Mouse (Mus musculus) central nervous system, embryonic 14 days (tissue): ENCODE results near the gene Asna1. TPM values are rescaled to one million over a fixed set of nuclear protein-coding genes. Genes with fewer than 3 reads are reported as not detected.

Experiments used
- polyA plus RNA-seq: library from polyadenylated mRNA; depleted of rRNA; stranded (reverse); fragments of >200 nt; gene quantifications from 2 replicates; pipeline ENCODE4 v1.2.3, GENCODE M21; 2012; rRNA removed

The Asna1 gene
- 218 and 232 TPM in 2 replicates for polyA plus RNA-seq

DNA sequence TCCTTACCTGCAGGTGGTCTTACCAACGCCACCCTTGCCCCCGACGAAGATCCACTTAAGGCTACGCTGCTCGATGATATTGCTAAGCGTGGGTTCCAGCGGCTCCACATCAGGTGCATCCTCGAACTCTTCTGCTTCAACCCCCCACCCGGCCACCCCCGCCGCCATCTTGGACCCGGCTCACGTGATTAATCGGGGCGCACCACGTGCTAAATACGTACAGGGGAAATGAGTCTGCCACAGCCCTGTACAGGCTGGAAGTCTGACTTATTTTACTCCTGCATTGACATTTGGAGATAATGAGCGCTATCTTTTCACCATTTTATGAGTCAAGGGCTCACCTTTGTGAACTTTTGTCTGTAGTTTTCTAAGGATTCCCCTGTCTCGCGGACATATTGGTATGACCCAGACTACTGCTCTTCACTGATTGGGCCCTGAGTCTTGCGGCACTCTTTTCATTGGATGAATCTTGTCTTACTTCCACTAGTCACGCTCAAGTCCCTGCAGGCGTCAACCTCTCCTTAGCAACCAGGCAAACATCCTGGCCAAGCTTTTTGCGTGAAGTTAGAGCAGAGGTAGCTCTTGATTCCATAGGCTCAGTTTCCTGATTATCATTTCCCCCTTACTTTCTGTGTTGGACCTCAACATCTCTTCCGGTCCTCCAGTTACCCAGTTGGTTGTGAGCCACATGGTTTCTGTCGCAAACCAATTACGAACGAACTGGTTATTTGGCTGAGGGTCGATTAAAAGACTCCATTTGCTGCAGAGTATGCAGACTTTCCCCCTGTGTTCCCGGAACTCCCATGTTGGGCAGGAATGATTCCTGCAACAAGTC, at the start of gene Asna1:
Gene Asna1, minus strand, starts transcription at position 184 of the 835 bp plus-strand sequence.

DNA sequence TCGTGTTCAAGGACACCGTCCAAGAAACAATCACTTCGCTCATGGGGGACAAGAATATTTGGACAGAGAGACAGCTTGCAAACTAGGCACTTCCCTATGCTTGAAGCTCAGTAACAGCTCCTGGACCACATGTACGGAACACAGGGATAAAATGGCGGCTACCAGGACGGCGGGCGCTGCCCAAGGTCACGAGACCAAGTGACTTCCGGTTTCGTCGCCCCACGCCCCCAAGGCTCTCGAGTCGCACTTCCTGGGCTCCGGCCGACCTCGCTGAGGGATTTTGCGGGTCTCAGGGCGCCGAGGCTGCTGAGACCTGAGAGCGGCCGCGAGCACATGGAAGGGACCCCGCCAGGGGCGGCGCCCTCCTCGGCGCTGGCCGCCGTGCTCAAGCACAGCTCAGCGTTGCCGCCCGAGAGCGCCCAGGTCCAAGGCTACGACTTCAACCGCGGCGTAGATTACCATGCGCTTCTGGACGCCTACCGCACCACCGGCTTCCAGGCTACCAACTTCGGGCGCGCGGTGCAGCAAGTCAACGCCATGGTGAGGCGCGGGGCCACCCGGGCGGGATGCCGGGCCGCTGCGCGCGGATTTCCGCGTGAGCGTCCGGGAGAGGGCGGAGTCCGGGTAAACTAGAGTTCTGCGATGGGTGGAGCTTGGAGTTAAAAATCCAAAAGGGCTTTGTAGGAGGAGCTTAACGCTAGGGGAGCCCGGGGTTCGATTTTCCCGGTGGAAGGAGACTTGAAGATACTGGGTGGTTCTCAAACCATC, 46.6 kb upstream of the Asna1 start, which contains the start of gene Dhps:
Gene Dhps, plus strand, starts transcription at position 244 of the 768 bp plus-strand sequence.

DNA sequence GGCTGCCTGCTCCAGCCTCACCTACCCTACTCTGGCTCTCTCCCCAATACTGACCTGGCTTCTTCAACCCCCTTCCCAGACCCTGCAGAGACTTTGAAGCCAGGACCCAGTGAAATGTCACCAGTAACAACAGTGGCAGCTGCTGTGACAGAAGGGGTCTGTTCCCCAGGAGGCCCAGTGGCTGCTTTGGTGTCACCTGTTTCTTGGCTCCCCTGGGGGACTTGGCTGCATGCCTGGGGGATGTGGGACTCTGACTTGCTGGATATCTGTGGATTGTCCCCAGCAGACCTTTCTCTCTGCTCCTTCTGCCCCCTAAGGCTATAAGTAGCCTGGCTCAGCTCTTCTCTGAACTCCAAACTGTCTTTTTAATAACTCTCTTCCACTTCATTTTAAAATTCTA, 42.9 kb upstream of the Asna1 start, which contains the start of gene Gm5741:
Gene Gm5741, minus strand, starts transcription at position 1 of the 400 bp plus-strand sequence.

DNA sequence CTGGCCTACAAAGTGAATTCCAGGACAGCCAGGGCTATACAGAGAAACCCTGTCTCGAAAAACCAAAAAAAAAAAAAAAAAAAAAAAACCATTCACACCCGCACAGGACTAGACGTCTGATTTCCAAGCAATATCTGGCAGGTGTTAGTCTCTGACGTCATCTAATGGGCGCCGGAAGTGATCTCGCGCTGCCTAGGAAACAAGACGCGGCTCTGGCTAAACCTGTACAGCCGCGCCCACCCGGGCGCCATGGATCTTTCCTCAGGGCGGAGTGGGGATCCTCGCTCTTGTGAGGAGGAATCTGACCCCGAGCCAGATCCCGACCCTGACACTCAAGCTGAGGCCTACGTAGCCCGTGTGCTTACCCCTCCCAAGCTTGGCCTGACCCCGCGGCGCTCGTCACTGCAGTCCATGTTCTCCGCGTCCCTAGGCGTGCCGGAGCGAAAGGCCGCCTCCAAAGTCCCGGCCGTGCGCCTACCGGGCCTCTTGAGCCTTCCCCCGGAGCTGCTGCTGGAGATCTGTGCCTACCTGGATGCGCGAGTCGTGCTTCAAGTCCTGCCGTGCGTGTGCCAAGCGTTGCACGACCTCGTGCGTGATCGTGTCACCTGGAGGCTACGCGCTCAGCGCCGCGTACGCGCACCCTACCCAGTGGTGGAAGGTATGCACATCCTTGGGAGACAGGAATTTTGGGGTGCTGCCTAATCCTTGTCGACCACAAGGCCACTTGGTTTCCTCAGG, 35.0 kb upstream of the Asna1 start, which contains the start of gene Fbxw9:
Gene Fbxw9, plus strand, starts transcription at position 177 of the 738 bp plus-strand sequence.

DNA sequence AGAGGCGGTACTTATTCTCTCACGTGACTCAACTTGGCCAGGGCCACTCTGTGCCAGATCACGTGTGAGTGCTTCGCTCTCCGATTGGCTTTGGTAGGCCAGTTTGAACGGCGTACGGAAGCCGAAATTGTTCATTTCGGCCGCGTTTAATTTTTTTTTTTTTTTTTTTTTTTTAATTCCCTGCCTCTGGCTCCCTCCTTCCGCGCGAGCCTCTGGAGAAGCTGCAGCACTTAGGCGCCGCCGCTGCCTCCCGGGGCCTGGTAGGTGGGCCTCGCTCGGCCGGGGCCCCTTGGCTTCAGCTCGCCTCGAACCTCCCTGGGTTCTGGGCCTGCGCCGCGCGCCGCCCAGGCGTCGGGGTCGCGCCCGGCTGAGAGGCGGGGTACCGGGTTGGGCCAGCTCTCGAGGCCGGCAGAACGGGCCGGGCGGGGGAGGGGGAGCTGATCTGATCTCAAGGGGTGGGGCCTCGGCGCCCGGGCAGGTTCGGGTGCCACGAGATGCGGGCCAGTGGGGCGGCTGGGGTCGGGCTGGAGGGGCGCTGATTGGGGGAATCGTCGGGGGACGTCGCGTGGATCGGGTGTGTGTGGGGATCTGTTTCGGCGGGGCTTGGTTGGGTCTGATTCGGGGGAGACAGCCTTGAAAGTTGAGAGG, 11.8 kb upstream of the Asna1 start, which contains the start of gene Tnpo2:
Gene Tnpo2, plus strand, starts transcription at position 198 of the 648 bp plus-strand sequence.

DNA sequence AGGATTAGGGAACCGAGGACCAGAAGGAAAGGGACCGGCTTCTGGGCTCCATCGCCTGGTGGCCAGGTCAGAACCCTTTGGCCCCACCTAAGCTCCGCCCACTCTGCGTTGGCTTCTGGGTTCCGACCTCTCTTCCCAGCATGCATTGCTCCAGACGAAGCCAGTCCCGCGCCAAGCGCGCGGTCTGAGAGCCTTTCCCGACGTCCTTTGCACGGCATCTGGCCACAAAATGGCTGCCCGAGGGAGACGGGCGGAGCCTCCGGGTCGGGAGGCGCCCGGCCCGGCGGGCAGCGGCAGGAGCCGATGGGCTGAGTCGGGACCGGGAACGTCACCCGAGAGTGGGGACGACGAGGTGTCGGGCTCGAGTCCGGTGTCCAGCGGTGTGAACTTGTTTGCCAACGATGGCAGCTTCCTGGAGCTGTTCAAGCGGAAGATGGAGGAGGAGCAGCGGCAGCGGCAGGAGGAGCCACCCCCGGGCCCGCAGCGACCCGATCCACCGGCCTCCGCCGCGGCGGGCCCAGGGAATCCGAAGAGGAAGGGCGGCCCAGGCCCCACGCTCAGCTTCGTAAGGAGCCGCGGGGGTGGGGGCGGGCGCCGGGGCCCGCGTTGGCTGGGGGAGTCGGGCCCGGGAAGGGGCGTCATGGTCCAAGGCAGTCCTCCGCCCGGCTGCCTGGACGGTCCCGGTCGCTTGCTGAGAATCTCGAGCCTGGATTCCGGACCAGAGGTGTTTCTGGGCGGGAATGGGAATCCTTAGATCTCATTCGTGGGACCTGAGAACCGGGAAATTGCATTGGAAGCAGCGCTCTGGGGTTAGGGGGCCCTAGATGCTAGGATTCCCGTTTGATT, 1.8 kb upstream of the Asna1 start, which contains the start of gene Trir:
Gene Trir, plus strand, starts transcription at position 154 of the 846 bp plus-strand sequence.

DNA sequence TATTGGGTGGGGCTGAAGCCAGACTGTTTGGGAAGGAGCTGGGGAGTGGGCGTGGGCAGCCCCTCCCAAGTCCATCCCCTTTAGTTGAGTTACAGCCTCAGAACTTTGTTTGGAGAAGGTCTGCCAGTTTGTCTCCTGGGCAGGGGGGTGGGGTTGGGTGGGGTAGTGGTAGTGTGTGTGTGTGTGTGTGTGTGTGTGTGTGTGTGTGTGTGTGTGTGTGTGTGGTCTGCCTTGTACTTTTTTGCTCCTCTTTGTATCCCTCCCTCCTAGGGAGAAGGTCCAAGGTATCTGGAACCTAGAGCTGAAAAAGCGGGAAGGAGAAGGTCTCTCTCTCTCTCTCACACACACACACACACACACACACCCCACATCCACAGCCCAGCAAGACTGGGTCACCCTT, 10.7 kb downstream of the Asna1 start, which contains the start of gene Best2:
Gene Best2, minus strand, starts transcription at position 101 of the 400 bp plus-strand sequence.

DNA sequence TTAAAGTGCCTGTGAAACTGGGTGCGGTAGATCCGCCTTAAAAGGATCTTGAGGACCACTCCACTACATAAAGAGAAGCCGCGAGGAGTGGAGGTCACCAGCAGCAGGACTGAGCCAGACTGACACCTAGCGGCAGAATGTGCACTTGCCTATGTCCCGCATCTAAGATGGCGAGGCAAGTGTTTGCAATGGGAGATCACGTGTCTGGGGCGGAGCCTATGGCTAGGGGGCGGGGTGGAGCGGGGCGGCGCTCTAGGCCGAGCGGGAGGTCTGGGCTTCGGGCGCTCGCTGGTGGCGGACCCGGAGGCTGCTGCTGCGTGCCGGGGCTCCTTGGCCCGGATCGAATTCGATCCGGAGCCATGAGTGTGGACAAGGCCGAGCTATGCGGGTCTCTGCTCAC, 34.7 kb downstream of the Asna1 start, which contains the start of gene Hook2:
Gene Hook2, plus strand, starts transcription at position 255 of the 400 bp plus-strand sequence.

DNA sequence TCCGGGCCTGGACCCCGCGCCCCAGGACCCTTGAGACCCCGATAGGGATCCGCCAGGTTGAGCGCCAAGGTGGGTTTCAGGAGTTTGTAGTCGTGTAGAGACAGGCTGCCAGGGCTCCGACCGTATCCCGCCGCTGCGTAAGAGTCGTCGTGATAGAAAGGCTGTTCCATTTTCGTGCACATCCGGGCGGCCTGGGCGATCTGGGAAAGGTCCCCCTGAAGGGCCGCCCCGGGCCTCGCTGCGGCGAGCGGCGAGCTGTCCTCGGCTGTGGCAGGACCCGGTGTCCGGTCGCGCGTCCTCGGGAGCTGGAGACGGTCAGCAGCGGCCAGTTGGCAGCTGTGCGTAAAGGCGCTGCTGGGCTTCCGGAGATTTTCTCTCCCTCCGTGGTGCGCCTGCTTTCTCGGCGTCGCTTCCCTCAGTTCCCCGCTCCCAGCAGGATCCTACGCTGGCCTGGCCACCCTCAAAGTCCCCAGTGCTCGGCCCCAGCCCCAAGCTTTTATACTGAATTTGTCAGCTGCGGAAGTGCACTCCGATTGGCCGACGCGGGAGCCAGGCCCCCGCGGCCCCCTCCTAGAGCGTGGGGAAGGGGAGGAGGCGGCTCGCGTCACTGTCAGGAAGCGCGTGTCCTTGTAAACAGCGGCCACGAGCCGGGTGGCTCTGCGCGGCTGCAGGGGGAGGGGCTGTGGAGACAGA, 46.7 kb downstream of the Asna1 start, which contains the start of gene Junb:
Gene Junb, minus strand, starts transcription at position 471 of the 693 bp plus-strand sequence.

DNA sequence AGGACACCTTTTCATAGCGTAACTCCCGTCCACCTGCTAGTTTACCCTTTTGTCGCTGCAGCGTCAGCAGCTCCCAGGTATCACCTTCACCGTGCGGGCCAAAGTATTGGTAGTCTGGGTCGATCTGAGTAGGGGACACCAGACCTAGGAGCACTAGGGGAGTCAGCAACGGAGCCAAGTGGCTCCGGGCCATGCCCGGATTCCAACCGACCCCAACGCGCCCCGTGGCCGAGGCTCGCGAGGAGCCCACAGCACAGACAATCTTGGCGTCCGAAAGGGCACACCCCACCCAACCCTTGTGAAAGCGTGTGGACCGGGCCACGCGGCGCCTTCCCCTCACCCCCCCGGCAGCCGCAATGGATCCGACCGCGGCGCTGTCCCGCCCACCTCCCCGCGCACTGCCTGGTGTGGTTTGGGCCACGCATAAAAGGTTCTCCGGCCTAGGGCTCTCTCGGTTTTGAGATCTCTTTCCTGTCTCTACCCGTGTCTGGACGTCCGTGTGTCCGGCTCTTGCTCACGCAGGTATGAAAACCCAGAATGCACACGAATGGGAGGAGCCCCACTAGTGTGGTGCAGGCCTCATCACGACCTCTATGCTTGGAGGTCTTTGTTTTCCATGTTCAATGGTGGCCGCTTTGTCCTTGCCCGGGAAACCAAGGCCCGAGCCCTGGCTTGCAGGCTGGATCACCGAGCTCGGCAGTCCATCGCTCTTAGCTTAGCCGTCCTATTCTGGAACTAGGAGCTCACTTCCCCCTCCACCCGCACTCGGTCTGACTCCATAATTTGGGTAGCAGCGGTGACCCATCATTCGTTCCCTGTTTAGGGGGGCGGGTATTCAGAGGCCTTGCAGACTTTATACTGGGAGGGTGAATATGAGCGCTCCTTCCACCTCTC, 55.6 kb downstream of the Asna1 start, which contains the start of the genes Gm49661, Prdx2 and Rnaseh2a:
Gene Gm49661, minus strand, starts transcription at position 193 of the 894 bp plus-strand sequence.
Gene Prdx2, plus strand, starts transcription at position 347 of the 894 bp plus-strand sequence.
Gene Rnaseh2a, minus strand, starts transcription at position 527 of the 894 bp plus-strand sequence.

Other genes starting within 250 kb of the Asna1 start
- 53.5 and 59.2 TPM in 2 replicates for gene Nfix, start 224.9 kb downstream of the Asna1 start, polyA plus RNA-seq
- 8.7 and 9.3 TPM in 2 replicates for gene Dand5, start 202.5 kb downstream of the Asna1 start, polyA plus RNA-seq
- 37.6 and 41.9 TPM in 2 replicates for gene Gadd45gip1, start 193.8 kb downstream of the Asna1 start, polyA plus RNA-seq
- 66.8 and 71.5 TPM in 2 replicates for gene Rad23a, start 184.6 kb downstream of the Asna1 start, polyA plus RNA-seq
- gene Calr, start 178.3 kb downstream of the Asna1 start, polyA plus RNA-seq: 455 and 581 TPM in 2 replicates
- gene Farsa, start 168.3 kb downstream of the Asna1 start, polyA plus RNA-seq: 123 and 124 TPM in 2 replicates
- 26.9 and 31.5 TPM in 2 replicates for gene Syce2, start 153.2 kb downstream of the Asna1 start, polyA plus RNA-seq
- gene Gcdh, start 131.4 kb downstream of the Asna1 start, polyA plus RNA-seq: 57.8 and 58.3 TPM in 2 replicates
- gene Klf1, start 123.4 kb downstream of the Asna1 start, polyA plus RNA-seq: 0.66 and 0.96 TPM in 2 replicates
- gene Dnase2a, start 116.7 kb downstream of the Asna1 start, polyA plus RNA-seq: 6.6 and 7.6 TPM in 2 replicates
- 104 and 112 TPM in 2 replicates for gene Mast1, start 87.9 kb downstream of the Asna1 start, polyA plus RNA-seq
- 6.7 TPM in 2 replicates for gene Rtbdn, start 78.3 kb downstream of the Asna1 start, polyA plus RNA-seq
- 0.32 TPM in 1 of 2 replicates, not detected in the other for gene Gm49661, start 55.8 kb downstream of the Asna1 start, polyA plus RNA-seq
- gene Prdx2, start 55.7 kb downstream of the Asna1 start, polyA plus RNA-seq: 811 and 935 TPM in 2 replicates
- 58.0 and 61.0 TPM in 2 replicates for gene Rnaseh2a, start 55.5 kb downstream of the Asna1 start, polyA plus RNA-seq
- gene Junb, start 46.6 kb downstream of the Asna1 start, polyA plus RNA-seq: 7.7 and 9.6 TPM in 2 replicates
- gene Hook2, start 34.7 kb downstream of the Asna1 start, polyA plus RNA-seq: 27.3 and 30.0 TPM in 2 replicates
- 0.06 TPM in 2 replicates for gene Best2, start 10.8 kb downstream of the Asna1 start, polyA plus RNA-seq
- 208 and 219 TPM in 2 replicates for gene Trir, start 1.5 kb upstream of the Asna1 start, polyA plus RNA-seq
- 104 and 108 TPM in 2 replicates for gene Tnpo2, start 11.6 kb upstream of the Asna1 start, polyA plus RNA-seq
- 84.0 and 96.1 TPM in 2 replicates for gene Fbxw9, start 34.8 kb upstream of the Asna1 start, polyA plus RNA-seq
- gene Gm5741, start 42.7 kb upstream of the Asna1 start, polyA plus RNA-seq: 0.70 and 0.73 TPM in 2 replicates
- 71.7 and 73.4 TPM in 2 replicates for gene Dhps, start 46.5 kb upstream of the Asna1 start, polyA plus RNA-seq
- gene Wdr83os, start 55.5 kb upstream of the Asna1 start, polyA plus RNA-seq: 105 and 110 TPM in 2 replicates
- 84.9 and 89.1 TPM in 2 replicates for gene Wdr83, start 56.0 kb upstream of the Asna1 start, polyA plus RNA-seq
- gene Man2b1, start 58.0 kb upstream of the Asna1 start, polyA plus RNA-seq: 20.3 and 26.4 TPM in 2 replicates
- 2.5 and 3.0 TPM in 2 replicates for gene Zfp791, start 97.8 kb upstream of the Asna1 start, polyA plus RNA-seq
- not detected in 2 replicates for gene Cks1brt, start 126.6 kb upstream of the Asna1 start, polyA plus RNA-seq
- gene Olfr371, start 200.7 kb upstream of the Asna1 start, polyA plus RNA-seq: not detected in 2 replicates